Mouse (Mus musculus) cerebellum, adult 11-12 months (tissue): Measurements from ENCODE around the gene Dusp7.
A peak's percentile ranks its signal among the peaks of the same experiment; 100 is the strongest.

Source experiments
- DNase-seq: peaks from one replicate; pipeline ENCODE4 v3.0.0; 2022

Gene Dusp7

GRCm38 (mm10) chr9:106368112-106368717, at the start of gene Dusp7:
Gene Dusp7, plus strand, starts transcription at chr9:106368632.
- peak; percentile 88 for DNase-seq

GRCm38 (mm10) chr9:106319095-106319494, 49.3 kb upstream of the Dusp7 start:
- no peak for DNase-seq

GRCm38 (mm10) chr9:106322497-106322896, 45.9 kb upstream of the Dusp7 start:
- DNase-seq, result no peak

GRCm38 (mm10) chr9:106326241-106326640, 42.2 kb upstream of the Dusp7 start:
- DNase-seq, result no peak

GRCm38 (mm10) chr9:106327125-106327809, 41.2 kb upstream of the Dusp7 start:
- no peak for DNase-seq

- DNase-seq, result no peak
Observed at GRCm38 (mm10) chr9:106328068-106328610, 40.3 kb upstream of the Dusp7 start.

- no peak for DNase-seq
Observed at GRCm38 (mm10) chr9:106328772-106329511, 39.5 kb upstream of the Dusp7 start.

- no peak for DNase-seq
Observed at GRCm38 (mm10) chr9:106332746-106333145, 35.7 kb upstream of the Dusp7 start.

GRCm38 (mm10) chr9:106337620-106338019, 30.8 kb upstream of the Dusp7 start:
- no peak for DNase-seq

GRCm38 (mm10) chr9:106338462-106339172, 29.8 kb upstream of the Dusp7 start:
- no peak for DNase-seq

- no peak for DNase-seq
Observed at GRCm38 (mm10) chr9:106339173-106339558, 29.3 kb upstream of the Dusp7 start.

GRCm38 (mm10) chr9:106339730-106340129, 28.7 kb upstream of the Dusp7 start:
- DNase-seq, result no peak

- no peak for DNase-seq
Observed at GRCm38 (mm10) chr9:106340501-106341312, 27.7 kb upstream of the Dusp7 start.

GRCm38 (mm10) chr9:106341313-106341686, 27.1 kb upstream of the Dusp7 start:
- no peak for DNase-seq

GRCm38 (mm10) chr9:106342573-106342972, 25.9 kb upstream of the Dusp7 start:
- no peak for DNase-seq

- peak; percentile 40 for DNase-seq
Observed at GRCm38 (mm10) chr9:106345167-106345566, 23.3 kb upstream of the Dusp7 start.

GRCm38 (mm10) chr9:106345630-106346029, 22.8 kb upstream of the Dusp7 start:
- DNase-seq, result no peak

- no peak for DNase-seq
Observed at GRCm38 (mm10) chr9:106348281-106348680, 20.2 kb upstream of the Dusp7 start.

GRCm38 (mm10) chr9:106349075-106349474, 19.4 kb upstream of the Dusp7 start:
- DNase-seq, result peak; percentile 22

- no peak for DNase-seq
Observed at GRCm38 (mm10) chr9:106351178-106351577, 17.3 kb upstream of the Dusp7 start.

- no peak for DNase-seq
Observed at GRCm38 (mm10) chr9:106353779-106354178, 14.7 kb upstream of the Dusp7 start.

GRCm38 (mm10) chr9:106354810-106355209, 13.6 kb upstream of the Dusp7 start:
- no peak for DNase-seq
